Mouse (Mus musculus) forebrain, embryonic 10.5 days (tissue): ENCODE measurements around the gene Ppif. TPM values are rescaled to one million over a fixed set of nuclear protein-coding genes. Genes with fewer than 3 reads are reported as not detected.

ENCODE experiments used
- DNase-seq: peaks from one replicate; pipeline ENCODE4 v3.0.0-alpha.2; 2017; ENCODE audit warnings: low spot score; ENCODE audit errors: extremely low spot score
- H3K27ac ChIP-seq: fragments of 300-500 bp; sonication (generic); 2 replicates; pipeline ENCODE4 v1.5.1; 2016; ENCODE audit warnings: mild to moderate bottlenecking
- H3K27me3 ChIP-seq: fragments of 300-500 bp; sonication (generic); 2 replicates; pipeline ENCODE4 v1.6.1; 2016; ENCODE audit warnings: mild to moderate bottlenecking; ENCODE audit not compliant: poor library complexity, severe bottlenecking
- H3K36me3 ChIP-seq: fragments of 300-500 bp; sonication (generic); replicated peaks from 2 replicates; pipeline ENCODE4 v1.6.1; 2016; ENCODE audit warnings: mild to moderate bottlenecking, moderate library complexity
- H3K4me1 ChIP-seq: fragments of 300-500 bp; sonication (generic); 2 replicates; pipeline ENCODE4 v1.6.1; 2016
- H3K4me3 ChIP-seq: fragments of 300-500 bp; sonication (generic); 2 replicates; pipeline ENCODE4 v1.5.1; 2016; ENCODE audit warnings: mild to moderate bottlenecking, moderate library complexity
- H3K9me3 ChIP-seq: fragments of 300-500 bp; sonication (generic); 2 replicates; pipeline ENCODE4 v1.6.1; 2016; ENCODE audit warnings: mild to moderate bottlenecking, moderate library complexity
- WGBS: fragments of 180-500 bp; shearing (Covaris S2); methylation state at CpG from one replicate; pipeline ENCODE4 v1.1.7; 2016; 5-methylcytosine and 5-hydroxymethylcytosine counted together
- polyA plus RNA-seq: library from polyadenylated mRNA; unstranded; fragments of >200 nt; fragmentation: Nextera tagmentation; extraction: Ambion mirVana; gene quantifications from 2 replicates; pipeline ENCODE4 v1.2.1, GENCODE M21; 2016

Gene Ppif
- polyA plus RNA-seq, 1 experiment from 2014 or later = 65.8 TPM

DNA sequence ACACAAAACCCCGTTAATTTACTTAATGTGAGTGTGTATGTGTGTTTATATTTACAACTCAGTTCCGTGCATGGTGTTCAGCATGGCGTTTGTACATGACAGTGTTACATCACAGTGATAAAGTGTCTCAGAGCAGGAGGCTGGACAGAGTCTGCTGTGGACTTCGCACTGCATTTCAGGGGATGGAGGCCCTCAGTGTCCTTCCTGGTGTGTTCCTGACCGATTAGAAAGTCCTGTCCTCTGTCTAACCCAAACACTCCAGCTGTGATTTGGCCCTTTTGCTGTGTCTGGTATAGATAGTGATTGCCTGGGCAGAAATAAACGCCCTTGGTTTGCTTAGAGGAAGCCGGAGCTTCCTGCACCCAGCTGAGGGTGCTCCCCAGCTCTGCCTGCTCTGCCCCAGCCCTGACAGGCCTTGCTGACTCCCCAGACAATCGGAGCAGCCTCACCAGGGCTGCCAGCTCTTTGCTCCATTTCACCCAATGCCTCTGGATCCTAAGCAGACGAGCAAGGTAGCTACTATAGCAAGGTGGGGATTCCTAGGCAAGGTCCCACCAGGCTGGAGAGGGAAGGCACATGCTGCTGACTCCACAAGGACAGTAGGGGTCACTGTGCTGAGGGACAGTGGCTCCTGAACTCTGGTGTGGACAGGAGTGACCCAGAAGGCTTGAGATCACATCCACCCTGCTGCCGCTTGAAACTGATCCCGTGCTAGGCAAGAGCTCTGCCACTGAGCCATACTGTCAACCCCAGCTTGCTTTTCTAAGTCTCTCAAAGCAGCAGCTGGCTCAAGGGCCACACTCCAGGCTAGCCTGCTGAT, 51.6 kb downstream of the Ppif start:
- Histone ChIP-seq H3K9me3 (no peaks in the 10 kb centered on the region), H3K27me3 (no peaks in the 10 kb centered on the region), H3K27ac (0 out of 2 replicates have a peak overlapping the region, but pooled peaks have one; percentile 15), H3K4me1 (peaks cover 33% of the 10 kb centered on the region), H3K4me3 (no peak overlapping the region), H3K36me3 (no peaks in the 10 kb centered on the region)
- no peak for DNase-seq
- 76% methylated on average over 11 of the region's 11 CpGs for WGBS

DNA sequence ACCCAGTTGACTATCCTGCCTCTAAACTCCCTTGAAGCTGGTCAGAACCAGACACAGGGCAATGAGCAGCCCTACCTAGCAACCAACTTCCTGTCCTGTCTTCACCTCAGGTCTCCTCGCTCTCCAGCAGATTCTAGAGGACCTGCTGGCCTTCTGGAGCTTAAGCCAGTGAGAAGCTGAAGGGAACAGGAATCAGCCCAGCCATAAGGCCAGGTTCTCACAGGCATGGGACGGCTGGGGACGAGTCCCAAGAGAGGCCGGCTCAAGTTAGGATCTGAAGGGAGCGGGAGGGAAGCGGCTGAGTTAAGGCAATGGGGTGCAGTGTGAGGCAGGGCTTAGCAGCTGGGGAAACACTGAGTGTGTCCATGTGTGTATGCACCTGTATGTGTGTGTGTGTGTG, 52.4 kb downstream of the Ppif start:
- WGBS = 94% methylated on average over 6 of the region's 6 CpGs
- Histone ChIP-seq H3K27ac (peak overlapping the region; percentile 15; the same call in 1 of the 2 replicates), H3K36me3 (no peaks in the 10 kb centered on the region), H3K4me3 (no peak overlapping the region), H3K4me1 (peaks cover 33% of the 10 kb centered on the region), H3K27me3 (no peaks in the 10 kb centered on the region), H3K9me3 (no peaks in the 10 kb centered on the region)
- no peak for DNase-seq

DNA sequence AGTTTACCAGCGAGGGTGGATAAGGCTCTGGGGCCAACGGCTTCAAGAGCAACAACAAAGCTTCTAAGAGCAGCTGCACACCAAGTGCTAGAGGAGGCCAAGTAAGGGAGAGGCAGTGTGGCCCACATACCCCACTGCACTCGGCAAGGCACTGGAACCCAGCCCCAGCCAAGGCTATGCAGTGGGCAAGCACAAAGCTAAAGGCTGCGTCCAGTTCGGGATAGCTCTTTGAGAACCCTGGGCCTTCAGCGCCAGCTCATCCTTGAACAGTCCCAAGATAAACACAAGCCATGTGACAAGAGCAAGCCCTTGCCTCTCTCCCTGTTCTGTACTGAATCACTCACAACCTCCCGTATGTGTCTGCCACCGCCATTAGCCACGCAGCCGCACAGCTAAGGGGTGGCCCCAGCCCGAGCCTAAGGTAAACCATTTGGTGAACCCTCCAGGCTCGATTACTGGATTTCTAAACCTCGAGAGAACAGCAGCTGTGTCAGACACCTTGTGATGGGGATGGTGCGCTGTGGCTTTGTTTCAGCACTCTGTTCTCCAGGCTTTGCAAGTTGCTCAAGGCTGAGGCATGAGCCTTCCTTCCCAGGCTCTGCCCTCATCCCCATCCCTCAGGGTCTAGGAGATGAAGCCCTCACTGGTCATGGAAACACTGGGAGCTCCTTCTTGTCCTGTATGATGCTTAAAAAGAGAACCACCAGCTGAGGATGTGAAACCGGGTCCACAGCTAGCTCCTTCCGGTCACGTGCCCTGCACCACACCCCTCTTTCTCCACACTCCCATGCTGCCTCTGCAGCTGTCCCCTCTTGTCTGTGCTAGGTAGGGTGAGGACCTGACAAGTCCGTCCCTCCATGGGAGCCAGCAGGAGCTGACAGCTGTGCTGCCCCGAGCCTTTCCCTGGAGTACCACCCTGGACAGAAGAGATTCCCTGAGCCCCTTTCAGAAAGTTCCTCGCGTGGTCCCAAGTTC, 53.3 kb downstream of the Ppif start:
- WGBS = 87% methylated on average over 21 of the region's 21 CpGs
- Histone ChIP-seq H3K36me3 (peaks cover 7% of the 10 kb centered on the region; the same call in 1 of the 2 replicates), H3K4me3 (no peak overlapping the region)

DNA sequence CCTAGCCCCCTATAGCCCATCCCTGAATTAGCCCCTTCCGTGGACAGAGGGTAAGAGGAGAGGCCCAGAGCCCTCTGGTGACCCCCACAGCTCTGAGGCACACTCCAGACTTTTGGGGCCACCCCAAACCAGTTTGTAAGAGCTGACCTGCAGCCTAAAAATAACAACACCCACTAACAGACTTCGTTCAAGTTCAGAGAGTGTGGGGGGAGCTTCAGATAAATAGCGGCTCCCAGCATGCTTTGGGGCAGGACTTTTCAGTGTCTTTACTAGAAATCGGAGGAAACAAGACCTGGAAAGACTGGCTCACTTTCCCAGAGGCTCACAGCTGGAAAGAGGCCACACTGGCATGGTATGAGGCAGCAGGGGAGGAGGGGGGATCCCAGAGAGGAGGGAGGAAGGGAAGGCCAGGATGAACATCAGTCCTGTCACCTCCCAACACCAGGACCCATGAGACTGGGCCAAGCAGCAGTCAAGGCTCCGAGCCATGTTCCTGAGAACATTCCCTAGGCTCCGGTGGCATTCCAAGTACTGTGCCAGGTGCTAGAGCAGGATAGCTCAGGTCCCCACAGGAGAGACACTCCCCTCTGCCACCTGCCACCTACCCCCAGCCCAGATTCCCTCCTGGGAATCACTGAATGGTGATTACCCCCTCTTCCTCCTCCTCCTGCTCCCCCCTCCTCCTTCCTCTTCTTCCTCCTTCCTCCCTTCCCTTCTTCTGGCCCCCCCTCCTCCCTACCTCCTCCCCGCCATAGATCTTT, 54.2 kb downstream of the Ppif start:
- H3K27ac ChIP-seq = peak overlapping the region; percentile 35; the same call in 1 of the 2 replicates

More for the DNA sequence above, 53.3 kb downstream of the Ppif start:
- no peaks in the 10 kb centered on the region for H3K27me3 ChIP-seq
- peaks cover 33% of the 10 kb centered on the region for H3K4me1 ChIP-seq
- H3K9me3 ChIP-seq = no peaks in the 10 kb centered on the region
- peak overlapping the region; percentile 35; the same call in 1 of the 2 replicates for H3K27ac ChIP-seq
- no peak for DNase-seq

DNA sequence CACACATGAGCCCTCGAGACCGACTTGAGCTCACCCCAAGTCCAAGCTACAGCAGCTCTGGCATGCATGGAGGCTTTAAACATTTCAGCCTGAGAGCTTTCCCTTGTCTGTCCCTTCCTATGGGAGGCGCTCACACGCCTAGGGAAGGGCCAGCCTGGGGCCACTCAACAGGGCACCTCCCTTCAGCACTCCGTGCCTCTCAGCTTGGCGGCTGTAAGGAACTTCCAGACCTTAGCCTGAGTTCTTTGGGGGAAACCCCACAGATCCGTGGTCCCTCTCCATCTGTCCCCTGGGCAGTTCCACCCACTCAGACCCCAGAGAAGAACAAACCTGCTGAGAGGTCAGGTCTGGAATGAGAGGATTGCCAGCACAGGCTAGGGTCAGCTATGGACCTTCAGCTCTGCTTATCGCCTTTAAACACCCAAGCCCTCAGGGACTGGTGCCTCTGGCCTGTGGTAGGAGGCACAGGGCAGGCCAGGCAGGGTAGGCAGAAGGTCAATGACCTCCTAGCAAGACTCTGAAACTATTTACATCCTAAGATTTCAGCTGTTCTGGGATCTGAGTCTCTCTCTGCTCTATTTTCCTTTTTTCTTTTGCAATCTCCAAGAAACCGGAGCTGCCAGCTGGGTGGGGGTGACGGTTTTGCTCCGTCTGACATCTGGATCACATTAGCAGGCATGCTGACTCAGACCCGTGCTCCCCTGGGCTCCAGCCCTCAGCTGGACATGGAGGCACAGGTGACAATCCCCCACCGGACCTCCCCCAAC, 55.4 kb downstream of the Ppif start:
- DNase-seq = peak; percentile 36
- WGBS = 49% methylated on average over 13 of the region's 13 CpGs
- H3K4me3 ChIP-seq = no peak overlapping the region
- no peaks in the 10 kb centered on the region for H3K27me3 ChIP-seq
- H3K4me1 ChIP-seq = peaks cover 39% of the 10 kb centered on the region
- peak overlapping the region; percentile 51 for H3K27ac ChIP-seq
- H3K9me3 ChIP-seq = no peaks in the 10 kb centered on the region
- peaks cover 7% of the 10 kb centered on the region; the same call in 1 of the 2 replicates for H3K36me3 ChIP-seq

More for the DNA sequence above, 54.2 kb downstream of the Ppif start:
- H3K27me3 ChIP-seq = no peaks in the 10 kb centered on the region
- WGBS = 87% methylated on average over 7 of the region's 7 CpGs
- no peaks in the 10 kb centered on the region for H3K9me3 ChIP-seq
- peaks cover 35% of the 10 kb centered on the region for H3K4me1 ChIP-seq
- peaks cover 7% of the 10 kb centered on the region; the same call in 1 of the 2 replicates for H3K36me3 ChIP-seq
- no peak for DNase-seq
- H3K4me3 ChIP-seq = no peak overlapping the region

Other genes with a start within 250 kb of the Ppif start
- gene Zmiz1, start 235.0 kb upstream of the Ppif start, polyA plus RNA-seq = 38.8 and 42.5 TPM in 2 replicates
- 8.1 TPM in 2 replicates for gene Zcchc24, start 74.9 kb downstream of the Ppif start, polyA plus RNA-seq
- gene Anxa11, start 148.0 kb downstream of the Ppif start, polyA plus RNA-seq = 3.5 and 4.1 TPM in 2 replicates
- gene Plac9a, start 208.9 kb downstream of the Ppif start, polyA plus RNA-seq = not detected in 2 replicates
- 2.4 and 3.1 TPM in 2 replicates for gene Tmem254a, start 233.5 kb downstream of the Ppif start, polyA plus RNA-seq
- not detected in 2 replicates for gene Cphx1, start 244.2 kb downstream of the Ppif start, polyA plus RNA-seq